Mouse (Mus musculus) urinary bladder, postnatal 14 days (tissue): ENCODE data around the gene Serpina1e.

ENCODE experiments used
- DNase-seq: peaks from one replicate; pipeline ENCODE4 v3.0.0; 2021; ENCODE audit warnings: low spot score

The Serpina1e gene

GRCm38 (mm10) chr12:103958798-103959197, at the start of gene Serpina1e:
Serpina1e (minus strand) TSS chr12:103958975.
- DNase-seq = no peak

DNA sequence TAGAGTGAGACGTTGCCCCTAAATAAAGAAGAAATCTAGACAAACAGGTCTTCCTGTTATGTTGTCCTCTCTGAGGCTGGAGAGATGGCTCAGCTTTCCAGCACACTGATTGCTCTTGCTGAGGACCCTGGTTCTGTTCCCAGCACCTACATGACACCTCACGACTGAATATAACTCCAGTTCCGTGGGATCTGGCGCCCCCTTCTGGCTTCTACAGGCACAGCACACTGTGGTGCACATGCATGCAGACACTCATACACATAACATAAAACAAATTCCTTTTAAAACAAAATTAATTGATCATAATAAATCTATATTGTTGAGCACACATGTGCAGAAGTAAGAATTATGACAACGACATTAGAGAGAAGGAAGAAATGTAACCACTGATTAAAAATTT, 45.9 kb upstream of the Serpina1e start:
- DNase-seq = no peak

- peak; percentile 15 for DNase-seq
These were observed 44.5 kb upstream of the Serpina1e start for GRCm38 (mm10) chr12:104003238-104003612.

DNA sequence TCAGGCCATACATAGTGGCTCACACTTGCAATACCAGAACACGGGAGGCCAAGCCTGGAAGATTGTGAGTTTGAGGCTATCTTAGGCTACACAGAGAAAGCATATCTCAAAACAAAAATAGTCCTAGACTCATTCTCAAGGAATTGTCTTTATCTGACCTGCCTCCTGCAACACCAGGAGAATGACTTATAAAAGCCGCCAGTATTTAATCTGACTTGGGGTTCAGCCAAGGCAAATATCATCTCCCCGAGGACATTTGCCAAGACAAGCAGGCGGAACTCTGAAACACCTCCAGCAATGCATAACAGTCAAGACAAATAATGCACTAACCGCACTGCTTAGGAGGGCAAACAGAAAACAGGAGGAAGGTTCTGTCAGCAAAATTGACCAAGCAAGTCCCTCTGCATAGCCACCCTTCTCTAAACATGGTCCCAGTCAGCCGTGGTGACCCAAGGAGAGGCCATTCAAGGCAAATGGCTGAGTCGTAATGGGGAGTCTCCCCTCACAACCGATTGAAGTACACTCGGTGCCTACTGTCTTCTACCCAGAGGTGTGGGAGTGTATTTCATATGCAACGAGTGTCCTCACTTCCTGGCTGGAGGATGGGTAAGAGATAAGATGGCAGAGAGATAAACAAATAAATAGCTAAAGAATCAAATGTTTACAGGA, 43.9 kb upstream of the Serpina1e start:
- DNase-seq = peak; percentile 75

DNA sequence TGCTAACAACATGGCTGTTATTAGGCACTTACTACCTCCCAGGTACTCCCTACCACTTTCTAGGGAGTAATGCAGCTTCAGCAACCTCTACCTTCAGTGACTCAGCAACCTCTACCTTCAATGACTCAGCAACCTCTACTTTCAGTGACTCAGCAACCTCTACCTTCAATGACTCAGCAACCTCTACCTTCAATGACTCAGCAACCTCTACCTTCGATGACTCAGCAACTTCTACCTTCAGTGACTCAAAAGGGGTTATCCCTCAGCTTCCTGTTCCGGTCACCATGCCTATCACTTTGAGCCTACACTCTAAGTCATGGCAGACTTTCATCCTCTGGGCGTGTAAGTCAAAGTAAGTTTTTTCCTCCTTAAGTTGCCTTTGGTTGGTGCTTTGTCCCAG, 41.8 kb upstream of the Serpina1e start:
- no peak for DNase-seq

- DNase-seq = no peak
These were observed 40.8 kb upstream of the Serpina1e start for GRCm38 (mm10) chr12:103999611-104000010.

GRCm38 (mm10) chr12:103996513-103996912, 37.7 kb upstream of the Serpina1e start:
- no peak for DNase-seq

GRCm38 (mm10) chr12:103995292-103996072, 36.7 kb upstream of the Serpina1e start:
- peak; percentile 70 for DNase-seq

- no peak for DNase-seq
These were observed 34.2 kb upstream of the Serpina1e start for GRCm38 (mm10) chr12:103992945-103993344.

- no peak for DNase-seq
These were observed 31.1 kb upstream of the Serpina1e start, which contains the start of gene Serpina11 for GRCm38 (mm10) chr12:103989857-103990256. Serpina11 (minus strand) TSS chr12:103989957.

GRCm38 (mm10) chr12:103989514-103989767, 30.7 kb upstream of the Serpina1e start:
- DNase-seq = no peak

- DNase-seq = peak; percentile 13
These were observed 30.2 kb upstream of the Serpina1e start for GRCm38 (mm10) chr12:103988754-103989513.

- no peak for DNase-seq
These were observed 27.1 kb upstream of the Serpina1e start for GRCm38 (mm10) chr12:103985868-103986267.

- DNase-seq = peak; percentile 59
These were observed 26.2 kb upstream of the Serpina1e start for GRCm38 (mm10) chr12:103984935-103985334.

- DNase-seq = no peak
These were observed 23.0 kb upstream of the Serpina1e start for GRCm38 (mm10) chr12:103981646-103982360.

GRCm38 (mm10) chr12:103978294-103978693, 19.5 kb upstream of the Serpina1e start:
- DNase-seq = no peak

- DNase-seq = peak; percentile 65
These were observed 19.1 kb upstream of the Serpina1e start for GRCm38 (mm10) chr12:103977846-103978245.

DNA sequence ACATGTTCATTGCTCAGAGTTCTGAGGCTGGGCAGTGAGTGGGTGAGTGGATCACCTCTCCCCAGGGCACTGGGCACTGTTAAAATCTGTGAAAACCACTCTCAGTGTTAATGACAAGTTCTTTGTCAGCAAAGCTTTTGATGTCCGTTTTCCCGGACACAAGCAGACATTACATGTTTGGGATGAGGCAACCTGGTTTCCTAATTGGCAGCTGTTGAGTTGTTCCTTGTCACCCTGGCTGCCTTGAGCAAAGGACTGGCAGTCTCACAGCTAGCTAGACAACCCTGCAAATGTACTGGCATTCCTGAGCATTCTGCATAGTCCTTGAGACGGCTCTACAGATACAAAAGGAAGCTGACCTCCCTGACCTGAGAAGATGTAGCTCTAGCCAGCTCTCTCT, 18.3 kb upstream of the Serpina1e start:
- no peak for DNase-seq

DNA sequence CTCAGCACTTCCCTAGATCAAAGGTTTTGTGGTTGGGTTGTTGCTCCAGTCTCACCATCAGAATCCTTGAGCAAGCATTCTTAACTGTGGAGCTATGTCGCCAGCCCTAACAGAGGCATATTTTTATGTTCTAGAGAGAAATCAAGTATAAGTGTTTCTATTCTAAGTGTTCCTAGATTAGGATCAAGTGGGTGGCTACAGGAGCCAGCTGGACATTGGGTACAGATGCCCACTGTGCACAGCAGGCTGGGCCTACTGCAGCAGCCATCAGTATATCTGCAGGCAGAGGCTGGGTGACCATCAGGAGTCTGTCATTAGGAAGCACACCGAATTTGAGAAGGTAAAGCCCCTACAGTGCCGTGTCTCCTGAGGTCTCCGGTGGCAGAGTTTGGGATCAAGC, 12.3 kb upstream of the Serpina1e start:
- no peak for DNase-seq

DNA sequence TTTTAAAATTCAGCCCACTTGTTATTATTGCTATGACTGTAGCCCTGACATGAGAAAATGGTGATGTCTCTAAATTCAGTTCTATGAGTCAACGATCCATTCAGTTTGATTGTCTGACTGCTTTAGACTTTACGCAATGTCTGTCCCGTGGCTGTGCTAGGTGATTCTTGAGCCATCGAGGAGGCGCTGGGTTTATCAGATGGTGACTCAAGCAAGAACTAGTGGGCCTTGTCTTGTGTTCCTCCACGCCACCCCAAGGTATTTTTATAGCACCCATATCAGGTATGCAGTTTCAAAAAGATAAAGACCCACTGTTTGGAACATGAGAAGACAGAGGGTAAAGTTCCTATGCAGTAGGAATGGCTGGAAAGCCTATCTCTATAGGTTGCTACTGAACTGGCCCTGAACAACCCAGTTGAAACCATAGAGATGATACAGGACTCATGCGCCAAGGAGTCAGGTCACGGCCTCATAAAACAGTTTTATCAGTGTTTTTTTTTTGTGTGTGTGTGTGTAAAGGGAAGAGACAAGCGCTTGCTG, 10.9 kb upstream of the Serpina1e start:
- peak; percentile 16 for DNase-seq

GRCm38 (mm10) chr12:103966761-103967160, 8.0 kb upstream of the Serpina1e start:
- DNase-seq = no peak

- DNase-seq = no peak
These were observed 4.5 kb upstream of the Serpina1e start for GRCm38 (mm10) chr12:103963288-103963687.
